Mouse (Mus musculus) natural killer cell, adult 2 months (primary cell): Measurements from ENCODE around the gene Ankrd13d.
A peak's percentile ranks its signal among the peaks of the same experiment; 100 is the strongest.

ENCODE experiments used
- DNase-seq, 2 experiments: peaks; one replicate each; pipeline ENCODE4 v3.0.0; 2022; ENCODE audit warnings: low spot score in 2 of 2

Ankrd13d gene

DNA sequence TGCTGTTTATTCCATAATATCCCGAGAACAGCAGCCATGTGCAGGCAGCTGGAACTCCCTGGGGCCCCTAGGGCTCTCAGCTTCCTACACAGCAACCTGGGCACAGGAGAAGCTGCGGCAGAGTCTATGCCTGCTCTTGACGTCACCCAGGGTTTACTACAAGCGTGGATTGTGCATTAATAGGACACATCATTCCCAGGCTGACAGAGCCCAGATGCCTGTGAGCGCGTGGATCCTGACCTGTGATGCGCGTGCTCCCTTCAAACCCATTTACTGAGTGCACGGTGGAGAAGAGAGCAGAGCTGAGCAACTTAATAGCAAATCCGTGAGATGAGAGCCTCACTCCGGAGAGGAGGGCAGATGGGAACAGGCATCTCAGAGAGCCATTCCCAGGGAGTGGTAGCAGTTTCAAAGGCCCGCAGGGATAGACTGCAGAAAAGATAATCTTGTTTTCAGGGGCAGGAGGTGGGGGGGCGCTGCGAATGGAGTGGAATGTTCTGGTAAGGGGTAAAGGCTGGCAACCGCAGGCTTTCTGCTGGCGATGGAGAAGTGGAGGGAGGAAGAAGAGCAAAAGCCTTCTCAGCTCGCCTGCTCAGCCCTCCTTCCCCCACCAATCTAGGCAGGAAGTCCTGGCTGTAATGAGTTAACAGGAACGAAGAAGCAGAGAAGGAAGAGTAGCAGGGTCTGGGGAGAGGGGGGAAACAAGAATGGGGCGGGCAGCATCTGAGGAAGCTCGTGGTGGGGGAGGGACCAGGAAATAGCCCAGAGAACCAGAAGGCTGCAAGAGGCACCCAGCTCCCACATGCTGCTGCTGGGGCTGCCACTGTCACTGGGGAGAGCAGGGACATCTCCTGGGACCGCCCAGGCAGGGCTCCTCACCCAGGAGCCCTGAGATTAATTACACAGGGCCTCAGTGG lies 19.1 kb upstream of the Ankrd13d start:
- DNase-seq, result peak; percentile 37 to 73

DNA sequence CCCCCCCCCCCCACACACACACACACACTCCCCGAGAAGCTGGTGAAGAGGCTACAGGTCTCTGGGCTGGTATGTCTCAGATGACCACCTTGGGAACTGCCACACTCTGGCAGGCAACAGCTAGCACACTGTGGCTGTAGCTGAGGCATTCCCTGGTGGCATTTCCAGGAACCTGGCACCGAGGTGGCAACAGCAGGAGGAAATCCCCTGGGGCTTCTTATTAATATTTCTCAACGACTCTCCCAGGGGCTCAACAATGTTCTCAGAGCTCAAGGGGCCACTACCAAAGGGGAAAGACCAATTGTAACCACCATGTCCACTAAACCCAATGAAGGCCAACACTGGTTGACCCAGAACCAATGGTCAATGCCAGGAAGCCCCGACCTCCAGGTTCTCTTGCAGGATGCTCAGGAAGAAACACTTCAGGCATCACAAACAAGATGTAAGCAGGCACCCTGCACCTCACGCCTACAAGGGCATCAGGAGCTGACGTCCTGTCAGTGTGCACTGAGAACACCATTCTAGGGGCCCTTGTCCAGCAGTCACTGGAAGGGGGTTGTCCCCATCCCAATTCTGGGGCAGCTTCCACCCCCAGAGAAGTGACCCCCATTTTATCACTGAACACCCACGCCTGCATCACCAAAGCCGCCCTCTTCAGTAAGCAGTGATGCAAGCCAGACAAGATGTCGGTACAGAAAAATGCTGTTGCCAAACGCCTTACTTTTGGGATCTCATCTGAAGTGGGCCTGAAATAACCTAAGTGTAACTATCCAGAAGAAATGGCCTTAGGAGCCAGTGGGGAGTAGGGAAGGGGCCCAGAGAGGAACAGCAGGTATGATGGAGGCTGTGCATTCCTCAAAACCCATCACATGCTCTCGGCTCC lies 18.2 kb upstream of the Ankrd13d start:
- no peak for DNase-seq

DNA sequence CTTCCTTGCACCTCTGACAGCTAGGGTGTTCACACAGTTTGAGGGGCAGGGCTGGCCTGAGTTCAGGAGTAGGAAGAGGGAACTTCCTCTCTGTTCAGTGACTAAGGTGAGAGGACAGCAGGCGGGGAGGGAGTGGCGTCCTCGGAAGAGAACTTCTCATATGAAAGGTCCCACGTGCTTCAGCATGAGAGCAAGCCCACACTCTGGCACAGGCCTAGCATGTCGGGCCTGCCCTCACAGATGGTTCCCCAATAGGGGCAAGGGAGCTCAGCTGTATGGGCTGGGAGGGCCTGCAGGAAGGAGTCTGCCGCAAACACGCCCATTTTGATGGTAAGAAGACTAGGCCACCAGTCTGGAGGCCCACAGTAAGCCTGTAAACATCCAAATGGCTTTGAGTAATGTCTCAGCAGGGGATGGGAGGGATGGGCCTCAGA lies 17.4 kb upstream of the Ankrd13d start:
- DNase-seq, result peak; percentile 82 to 90

DNA sequence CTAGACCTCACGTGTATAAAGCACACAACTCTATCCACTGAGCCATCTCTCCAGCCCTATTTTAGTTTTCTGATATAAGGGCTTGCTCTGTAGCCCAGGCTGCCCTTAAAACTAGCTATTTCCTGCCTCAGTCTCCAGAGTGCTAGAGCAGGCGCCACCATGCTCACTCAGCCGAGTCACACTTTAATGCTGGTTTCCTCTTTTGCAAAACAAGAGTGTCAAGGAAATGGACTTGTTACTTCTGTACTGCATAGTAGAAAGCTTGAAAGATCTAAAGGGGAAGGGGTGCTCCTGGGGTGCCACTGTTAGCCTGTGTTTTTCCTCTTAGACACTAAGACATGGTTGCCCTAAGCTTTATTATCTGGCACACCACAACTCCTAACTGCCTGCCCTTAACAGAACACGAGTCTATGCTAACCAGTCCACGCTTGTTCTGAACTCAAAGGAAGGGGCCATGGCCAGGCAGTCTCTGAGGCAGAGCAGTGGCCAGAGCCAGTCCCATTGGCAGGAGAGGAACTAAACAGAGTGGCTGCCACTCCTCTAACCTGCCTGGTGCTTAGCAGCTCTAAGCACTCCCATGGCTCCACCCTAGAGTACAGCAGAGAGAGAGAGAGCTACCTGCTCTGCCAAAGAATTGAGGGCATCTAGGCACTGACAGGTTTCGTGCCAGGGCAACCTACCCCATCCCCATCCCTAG lies 16.8 kb upstream of the Ankrd13d start:
- peak; percentile 42 to 66 for DNase-seq

DNA sequence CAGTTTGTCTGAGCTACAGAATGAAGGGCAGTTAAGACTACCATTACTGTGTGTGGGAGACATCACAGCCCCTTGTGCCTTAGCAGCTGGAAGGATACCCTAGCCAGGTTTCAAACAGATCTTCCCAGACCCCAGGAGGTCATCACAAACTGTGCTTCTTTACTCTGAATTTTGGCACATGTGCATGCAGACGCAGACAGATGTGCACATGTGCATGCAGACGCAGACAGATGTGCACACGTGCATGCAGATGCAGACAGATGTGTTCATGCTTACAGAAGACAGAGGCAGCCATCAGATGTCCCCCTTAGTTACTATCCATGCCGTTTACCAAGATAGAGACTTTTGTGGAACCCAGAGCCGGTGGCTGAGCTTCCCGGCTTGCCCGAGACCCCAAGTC lies 16.2 kb upstream of the Ankrd13d start:
- no peak for DNase-seq

DNA sequence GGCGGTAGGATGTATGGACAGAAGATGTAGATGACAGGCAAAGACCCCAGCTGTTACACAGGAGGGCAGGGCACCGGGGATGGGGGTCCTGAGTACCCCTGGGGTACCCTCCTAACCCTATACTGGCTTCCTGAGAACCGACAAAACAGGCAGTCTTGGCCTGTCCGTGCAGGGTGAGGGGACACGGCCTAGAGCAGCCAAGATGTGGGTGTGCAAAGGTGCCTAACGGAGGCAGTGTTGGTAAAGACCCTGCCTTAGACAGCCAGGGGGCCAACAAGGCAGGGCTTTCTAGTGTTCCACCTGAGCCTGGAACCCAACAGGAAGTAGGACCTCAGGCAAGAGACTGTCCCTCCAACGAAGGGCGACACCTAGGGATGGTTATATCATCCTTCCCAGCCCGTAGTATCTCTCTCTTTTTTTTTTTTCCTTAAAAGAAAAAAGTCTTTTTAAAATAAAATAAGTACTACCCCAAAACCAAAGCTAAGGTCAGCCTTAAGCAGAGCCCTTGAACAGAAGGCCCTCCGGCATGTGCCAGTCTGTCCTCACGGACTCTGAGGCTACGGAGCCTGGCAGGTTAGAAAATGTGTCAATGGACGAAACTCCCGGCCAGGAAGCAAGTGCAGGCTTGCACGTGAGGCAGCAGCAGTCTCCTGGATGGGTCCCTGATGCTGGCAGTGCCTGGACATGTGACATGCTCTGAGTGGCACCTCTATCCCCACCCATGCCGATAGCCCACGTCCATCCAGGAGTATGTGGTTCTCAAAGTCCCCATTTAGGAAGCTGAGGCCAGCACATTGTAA lies 15.6 kb upstream of the Ankrd13d start:
- DNase-seq, result no peak

DNA sequence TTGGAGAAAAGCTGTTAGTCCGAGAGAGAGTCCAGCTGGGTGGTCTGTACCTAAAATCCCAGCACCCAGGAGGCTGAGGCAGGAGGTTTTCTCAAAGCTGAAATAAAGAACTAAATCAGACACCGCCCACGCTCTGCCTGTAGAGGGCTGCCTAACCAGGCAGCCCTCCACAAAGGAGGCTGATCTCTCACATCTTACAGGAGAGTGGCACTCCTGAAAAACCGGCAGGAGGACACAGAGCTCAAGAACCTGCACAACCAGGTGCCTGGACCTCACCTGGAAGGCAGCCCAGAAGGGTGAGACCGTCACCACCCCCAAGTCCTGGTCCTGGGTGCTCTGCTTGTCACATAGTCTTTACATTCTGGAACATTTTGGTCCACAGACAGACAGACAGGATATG lies 14.9 kb upstream of the Ankrd13d start:
- no peak for DNase-seq

DNA sequence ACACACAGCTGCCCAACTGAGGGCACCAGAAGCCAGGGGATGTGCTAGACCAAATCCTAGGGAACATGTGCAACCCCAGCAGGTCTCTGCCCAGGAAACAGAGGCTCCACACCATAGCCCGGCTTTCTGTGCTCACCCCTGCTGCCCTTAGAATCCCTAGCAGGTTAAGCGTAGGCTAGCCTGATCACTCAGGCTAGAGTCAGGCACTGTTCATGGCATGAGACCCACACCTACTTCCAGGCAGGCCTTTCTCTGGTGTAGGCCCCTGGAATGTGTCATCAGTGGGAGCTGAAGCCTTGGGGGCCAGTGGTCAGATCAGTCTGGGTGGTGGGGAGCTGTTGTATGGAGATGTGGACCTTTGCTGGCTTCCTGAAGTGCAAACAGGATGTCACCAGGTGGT lies 13.7 kb upstream of the Ankrd13d start:
- no peak for DNase-seq

DNA sequence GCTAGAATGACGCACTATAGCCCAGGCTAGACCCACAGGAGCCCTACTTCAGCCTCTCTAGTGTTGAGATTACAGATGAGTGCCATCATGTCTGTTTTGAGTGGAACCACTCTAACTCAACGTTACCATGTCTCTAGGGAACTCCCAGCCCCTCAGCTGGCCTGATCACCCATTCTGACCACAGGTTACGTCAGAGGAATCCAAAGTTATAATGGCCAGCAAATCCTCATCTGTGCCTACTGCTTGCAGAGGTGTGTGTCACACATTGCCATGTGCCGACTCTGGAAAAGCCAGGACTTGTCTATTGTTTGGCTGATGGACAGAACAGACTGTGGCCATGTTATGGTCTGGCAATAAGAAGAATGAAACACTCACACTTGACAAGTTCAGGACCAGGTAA lies 12.5 kb upstream of the Ankrd13d start:
- no peak for DNase-seq

DNA sequence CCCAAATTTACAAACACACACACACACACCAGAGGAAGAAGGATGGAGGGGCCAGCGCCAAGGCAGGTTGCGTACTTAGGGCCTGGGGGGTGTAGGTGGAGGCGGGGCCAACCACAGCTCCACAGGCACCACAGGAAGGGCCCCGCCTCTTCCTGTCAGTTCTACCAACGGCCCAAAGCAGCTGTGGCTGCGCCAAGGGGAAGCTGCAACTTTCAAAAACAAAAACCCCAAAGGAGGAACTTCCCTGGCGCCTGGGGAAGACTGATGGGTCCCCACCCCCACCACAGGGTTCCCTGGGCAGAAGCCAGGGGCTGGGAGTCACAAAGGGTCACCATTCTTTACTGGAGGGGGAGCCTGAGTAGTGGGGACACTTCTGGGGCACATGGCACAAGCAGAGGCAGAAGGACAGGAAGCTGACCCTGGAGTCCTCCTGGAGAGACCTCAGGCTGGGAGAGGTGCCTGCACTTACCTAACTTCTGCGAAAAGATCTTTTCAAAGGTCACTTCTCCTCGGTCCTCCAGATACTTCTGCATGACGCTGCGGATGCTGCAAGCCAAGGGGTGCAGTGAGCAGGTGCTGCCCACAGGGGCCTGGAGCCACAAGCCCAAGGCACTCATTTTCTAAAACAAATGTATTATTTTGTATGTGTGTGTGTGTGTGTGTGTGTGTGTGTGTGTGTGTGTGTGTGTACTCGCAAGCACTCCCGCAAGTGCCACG lies 11.6 kb upstream of the Ankrd13d start:
- DNase-seq, result peak; percentile 79 to 87

DNA sequence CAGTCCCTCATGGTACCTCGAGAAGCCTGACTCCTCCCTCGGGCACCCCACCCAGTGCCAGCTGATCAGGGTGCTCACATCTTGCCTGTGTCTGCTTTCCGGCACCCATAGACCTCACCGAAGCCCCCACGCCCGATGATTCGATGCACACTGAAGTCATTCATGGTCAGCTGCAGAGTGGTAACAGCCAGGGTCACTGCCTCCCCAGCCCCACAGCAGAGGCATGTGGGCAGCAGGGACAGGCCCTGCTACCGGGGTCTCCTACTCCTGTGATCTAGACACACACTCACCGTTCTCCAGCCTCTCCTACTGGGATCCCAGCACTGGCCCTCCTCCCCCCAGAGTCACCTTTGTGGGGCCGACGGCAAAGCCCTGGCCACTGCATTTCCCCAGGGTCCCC lies 8.2 kb upstream of the Ankrd13d start:
- no peak for DNase-seq

DNA sequence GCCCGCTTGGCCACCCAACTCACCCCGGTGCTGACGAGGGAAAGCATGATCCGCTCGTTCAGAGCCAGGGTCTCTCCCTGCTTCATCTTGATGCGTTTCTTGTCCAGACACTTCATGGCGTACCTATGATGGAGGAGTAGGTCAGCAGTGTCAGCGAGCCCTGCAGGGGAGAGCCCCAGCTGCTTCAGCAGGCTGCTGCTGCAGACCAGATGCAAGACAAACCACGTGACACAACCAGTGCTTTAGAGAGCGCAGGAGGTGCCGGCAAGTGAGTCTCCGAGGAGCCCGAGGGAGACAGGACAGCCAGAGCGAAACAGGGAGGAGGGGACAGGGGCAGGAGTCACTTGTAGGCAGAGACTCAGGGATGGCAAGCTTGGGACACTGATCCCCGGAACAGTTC lies 7.8 kb upstream of the Ankrd13d start:
- no peak for DNase-seq

DNA sequence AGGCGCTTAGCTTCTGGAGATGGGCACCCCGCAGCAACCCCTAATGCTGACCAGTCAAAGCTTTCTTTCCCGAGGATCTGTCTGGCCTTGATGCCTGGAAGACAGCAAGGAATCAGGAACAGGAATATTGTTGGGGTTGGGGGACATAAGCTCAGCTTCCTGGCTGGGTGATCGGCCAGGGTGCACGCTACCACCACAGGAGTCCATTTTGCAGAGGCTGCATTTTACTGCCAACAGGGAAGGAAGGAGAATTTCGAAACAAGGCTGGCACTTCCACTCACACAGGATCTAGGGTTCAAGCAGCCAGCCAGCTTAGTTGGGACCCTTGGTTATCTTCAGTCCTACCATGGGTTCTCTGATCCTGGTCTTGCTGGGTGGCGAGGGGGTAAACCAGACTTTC lies 716 bp upstream of the Ankrd13d start:
- no peak for DNase-seq

DNA sequence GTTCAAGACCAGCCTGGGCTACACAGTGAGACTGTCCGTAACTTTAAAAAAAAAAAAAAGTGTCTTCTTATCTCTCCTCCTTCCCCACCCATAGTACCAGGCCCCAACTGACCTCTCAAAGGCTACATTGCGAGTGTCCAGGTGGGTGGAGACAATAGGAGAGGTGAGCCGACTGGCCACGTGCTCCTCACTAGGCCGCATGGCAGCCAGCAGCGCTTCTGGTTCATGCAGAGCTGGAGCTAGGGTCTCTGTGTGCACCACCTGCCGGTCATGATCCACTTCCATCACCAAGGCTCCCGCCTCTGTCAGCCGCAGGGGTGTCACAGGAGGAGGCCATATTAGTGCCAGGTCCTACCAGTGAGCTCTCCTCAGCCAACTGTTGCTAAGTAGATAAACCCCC lies 2.5 kb downstream of the Ankrd13d start:
- DNase-seq, result no peak

DNA sequence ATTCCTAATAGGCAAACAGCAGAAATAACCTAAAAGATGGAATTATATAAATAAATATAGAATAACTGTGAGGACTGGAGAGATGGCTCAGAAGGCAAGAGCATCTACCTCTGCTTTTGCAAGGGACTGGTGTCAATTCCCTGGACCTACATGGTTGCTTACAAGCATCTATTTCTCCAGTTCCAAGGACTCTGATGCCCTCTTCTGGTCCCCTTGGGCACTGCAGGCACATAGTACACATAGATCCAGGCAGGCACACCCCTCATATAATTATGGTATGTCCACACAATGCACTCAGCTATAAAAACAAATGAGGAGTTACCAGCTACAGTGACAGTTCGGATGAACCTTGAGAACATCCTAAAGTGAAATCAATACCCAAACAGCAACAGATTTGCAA lies 3.5 kb downstream of the Ankrd13d start:
- DNase-seq, result no peak

DNA sequence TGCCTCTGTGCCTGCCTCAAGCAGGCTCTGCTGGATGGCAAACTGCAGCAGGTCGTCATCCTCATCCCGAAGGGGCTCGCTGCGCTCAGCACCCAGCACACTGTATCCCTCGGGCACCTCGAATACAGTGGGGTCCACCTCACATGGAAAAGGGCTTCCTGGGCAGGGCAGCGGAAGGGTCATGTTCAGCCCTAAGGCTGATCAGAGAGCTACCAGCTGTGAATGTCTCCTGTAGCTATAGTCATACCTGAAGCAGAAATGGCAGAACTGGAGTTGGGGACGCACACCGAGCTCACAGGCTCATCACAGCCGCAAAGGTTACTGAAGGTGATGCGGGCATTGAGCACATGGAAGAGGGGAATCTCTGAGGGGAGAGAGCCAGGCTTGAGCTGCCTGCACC lies 12.0 kb downstream of the Ankrd13d start:
- DNase-seq, result no peak

DNA sequence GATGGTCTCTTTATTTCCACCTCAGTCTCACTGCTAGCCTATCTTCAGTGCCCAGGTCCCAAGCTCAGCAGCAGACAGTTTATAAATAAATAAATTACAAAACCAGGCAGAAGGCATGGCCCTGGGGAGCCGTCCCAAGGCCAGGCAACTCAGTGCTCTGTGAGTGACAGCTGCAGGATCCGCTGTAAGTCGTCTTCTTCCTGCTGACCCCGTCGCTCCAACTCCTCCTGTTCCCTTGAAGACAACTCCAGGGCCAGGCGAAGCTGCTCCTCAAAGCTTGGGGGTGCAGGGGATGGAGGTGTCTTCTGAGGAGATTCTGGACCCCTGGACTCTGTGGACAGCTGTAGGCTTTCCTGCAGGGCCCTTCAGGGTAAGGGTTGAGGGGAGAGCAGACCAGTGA lies 12.8 kb downstream of the Ankrd13d start:
- no peak for DNase-seq

DNA sequence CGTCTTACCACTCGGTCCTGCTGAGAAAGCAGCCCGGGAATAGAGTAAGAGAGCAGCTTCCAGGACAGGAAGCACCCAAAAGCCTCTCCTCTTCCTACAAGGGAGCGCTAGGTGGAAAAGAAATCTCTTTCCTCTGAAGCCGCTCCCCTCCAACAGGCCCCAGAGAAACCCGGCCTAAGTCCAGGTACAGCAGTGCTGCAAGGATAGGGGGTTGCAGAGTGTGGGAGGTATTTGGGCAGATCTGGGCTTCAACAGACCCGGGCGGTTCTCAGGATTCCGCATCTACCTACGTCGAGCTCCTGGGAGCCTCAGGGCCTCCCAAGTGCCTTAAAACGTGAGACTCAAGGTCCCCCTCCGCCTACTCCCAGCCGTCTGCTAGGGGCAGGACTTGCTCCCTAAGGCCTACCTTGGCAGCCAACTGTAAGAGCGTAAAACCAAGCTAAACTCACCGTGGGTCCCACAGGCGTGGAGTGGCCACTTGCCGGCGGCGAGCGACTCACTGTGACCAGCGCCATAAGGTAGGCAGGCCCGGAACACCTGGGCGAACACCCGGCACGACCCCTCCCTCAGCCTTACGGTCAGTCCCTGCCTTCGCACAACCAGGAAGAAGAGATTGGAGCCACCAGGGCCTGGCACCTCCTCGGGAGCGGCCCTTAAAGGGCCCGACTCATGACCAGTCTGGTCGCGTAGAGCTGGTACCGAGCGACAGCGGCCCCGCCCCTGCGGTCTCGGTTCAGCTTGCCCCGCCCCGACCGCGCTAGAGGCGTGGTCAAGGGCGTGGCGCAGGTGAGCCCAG lies 14.2 kb downstream of the Ankrd13d start, which contains the start of gene Ssh3:
Gene Ssh3 (minus strand): TSS at position 615 of the 796 bp plus-strand sequence.
- DNase-seq, result peak; percentile 53 to 63

DNA sequence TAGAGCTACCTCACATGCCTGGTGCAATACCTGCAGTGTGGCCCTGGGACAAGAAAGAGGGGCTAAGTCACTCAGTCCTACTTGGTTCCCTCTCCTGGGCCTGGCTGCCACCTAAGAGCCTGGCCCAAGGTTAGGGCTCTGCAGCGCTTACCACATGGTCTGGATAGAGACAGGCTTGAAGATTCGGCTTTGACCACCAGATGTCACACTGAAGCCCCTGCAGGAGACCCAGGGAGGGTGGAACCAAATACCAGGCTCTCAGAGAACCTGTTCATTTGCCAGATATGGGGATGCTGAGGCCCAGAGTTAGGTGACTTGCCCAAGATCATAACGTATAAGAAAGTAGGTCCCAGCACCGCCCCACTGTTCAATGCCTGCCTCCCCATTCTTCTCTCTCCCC lies 17.0 kb downstream of the Ankrd13d start:
- no peak for DNase-seq
